Mouse (Mus musculus): Measurements from ENCODE around the gene Ptpn5. TPM values are rescaled to one million over a fixed set of nuclear protein-coding genes. Genes with fewer than 3 reads are reported as not detected.

The Ptpn5 gene
- polyA plus RNA-seq, 1 experiment, result 2.2 TPM

- Histone ChIP-seq H3K4me3 (ENCODE audit: control insufficient read depth, insufficient read depth, low read length) (peak within 1 kb of the TSS; percentile 58), H3K36me3 (ENCODE audit: control insufficient read depth, insufficient read depth, low read length) (no peaks in the 10 kb centered on the region), H3K27ac (ENCODE audit: control insufficient read depth, insufficient read depth, low read length) (peak within 1 kb of the TSS; percentile 57), H3K27me3 (ENCODE audit: control insufficient read depth, insufficient read depth, low read length) (no peaks in the 10 kb centered on the region), H3K4me1 (replicated peaks; ENCODE audit: control insufficient read depth, insufficient read depth, low read length) (peaks cover 9% of the 10 kb centered on the region)
- peak; percentile 98 for DNase-seq
- WGBS, result under 1% methylated on average over 33 of the region's 33 CpGs
- TF ChIP-seq CTCF (IDR thresholded peaks at IDR 0.05; ENCODE audit: borderline replicate concordance, control insufficient read depth, extremely low read depth, insufficient read depth, low read length, poor library complexity) (no peak), POLR2A (IDR thresholded peaks at IDR 0.05; ENCODE audit: control insufficient read depth, extremely low read depth, insufficient read depth, low read length, poor library complexity) (peak; percentile 67; the same call in 1 of the 2 replicates)
These were observed 83.1 kb downstream of the Ptpn5 start, which contains the start of gene Tmem86a for GRCm38 (mm10) chr7:47050366-47050765. TSS of gene Tmem86a (plus strand) at chr7:47050601.

GRCm38 (mm10) chr7:47042823-47043490, 90.5 kb downstream of the Ptpn5 start:
- 79% methylated on average over 6 of the region's 6 CpGs for WGBS
- TF ChIP-seq POLR2A (IDR thresholded peaks at IDR 0.05; ENCODE audit: control insufficient read depth, extremely low read depth, insufficient read depth, low read length, poor library complexity) (no peak), CTCF (IDR thresholded peaks at IDR 0.05; ENCODE audit: borderline replicate concordance, control insufficient read depth, extremely low read depth, insufficient read depth, low read length, poor library complexity) (no peak)
- H3K27me3 ChIP-seq (ENCODE audit: control insufficient read depth, insufficient read depth, low read length), result no peaks in the 10 kb centered on the region
- no peak for DNase-seq
- H3K36me3 ChIP-seq (ENCODE audit: control insufficient read depth, insufficient read depth, low read length), result no peaks in the 10 kb centered on the region
- no peak overlapping the region for H3K27ac ChIP-seq (ENCODE audit: control insufficient read depth, insufficient read depth, low read length)
- H3K4me3 ChIP-seq (ENCODE audit: control insufficient read depth, insufficient read depth, low read length), result no peak overlapping the region
- H3K4me1 ChIP-seq (replicated peaks; ENCODE audit: control insufficient read depth, insufficient read depth, low read length), result no peaks in the 10 kb centered on the region

GRCm38 (mm10) chr7:47042121-47042520, 91.4 kb downstream of the Ptpn5 start:
- Histone ChIP-seq H3K4me3 (ENCODE audit: control insufficient read depth, insufficient read depth, low read length) (no peak overlapping the region), H3K27me3 (ENCODE audit: control insufficient read depth, insufficient read depth, low read length) (no peaks in the 10 kb centered on the region), H3K36me3 (ENCODE audit: control insufficient read depth, insufficient read depth, low read length) (no peaks in the 10 kb centered on the region), H3K4me1 (replicated peaks; ENCODE audit: control insufficient read depth, insufficient read depth, low read length) (no peaks in the 10 kb centered on the region), H3K27ac (ENCODE audit: control insufficient read depth, insufficient read depth, low read length) (no peak overlapping the region)
- WGBS, result 97% methylated on average over 4 of the region's 4 CpGs
- TF ChIP-seq POLR2A (IDR thresholded peaks at IDR 0.05; ENCODE audit: control insufficient read depth, extremely low read depth, insufficient read depth, low read length, poor library complexity) (no peak), CTCF (IDR thresholded peaks at IDR 0.05; ENCODE audit: borderline replicate concordance, control insufficient read depth, extremely low read depth, insufficient read depth, low read length, poor library complexity) (no peak)
- no peak for DNase-seq

GRCm38 (mm10) chr7:47041706-47042105, 91.8 kb downstream of the Ptpn5 start:
- no peaks in the 10 kb centered on the region for H3K36me3 ChIP-seq (ENCODE audit: control insufficient read depth, insufficient read depth, low read length)
- H3K27me3 ChIP-seq (ENCODE audit: control insufficient read depth, insufficient read depth, low read length), result no peaks in the 10 kb centered on the region
- H3K4me1 ChIP-seq (replicated peaks; ENCODE audit: control insufficient read depth, insufficient read depth, low read length), result no peaks in the 10 kb centered on the region
- TF ChIP-seq CTCF (IDR thresholded peaks at IDR 0.05; ENCODE audit: borderline replicate concordance, control insufficient read depth, extremely low read depth, insufficient read depth, low read length, poor library complexity), result no peak
- TF ChIP-seq POLR2A (IDR thresholded peaks at IDR 0.05; ENCODE audit: control insufficient read depth, extremely low read depth, insufficient read depth, low read length, poor library complexity), result no peak
- H3K27ac ChIP-seq (ENCODE audit: control insufficient read depth, insufficient read depth, low read length), result no peak overlapping the region
- no peak overlapping the region for H3K4me3 ChIP-seq (ENCODE audit: control insufficient read depth, insufficient read depth, low read length)
- no peak for DNase-seq
- WGBS, result 95% methylated on average over 3 of the region's 3 CpGs

- TF ChIP-seq CTCF (IDR thresholded peaks at IDR 0.05; ENCODE audit: borderline replicate concordance, control insufficient read depth, extremely low read depth, insufficient read depth, low read length, poor library complexity), result no peak
- TF ChIP-seq POLR2A (IDR thresholded peaks at IDR 0.05; ENCODE audit: control insufficient read depth, extremely low read depth, insufficient read depth, low read length, poor library complexity), result no peak
- Histone ChIP-seq H3K4me1 (replicated peaks; ENCODE audit: control insufficient read depth, insufficient read depth, low read length) (no peaks in the 10 kb centered on the region), H3K27me3 (ENCODE audit: control insufficient read depth, insufficient read depth, low read length) (no peaks in the 10 kb centered on the region), H3K27ac (ENCODE audit: control insufficient read depth, insufficient read depth, low read length) (no peak overlapping the region), H3K36me3 (ENCODE audit: control insufficient read depth, insufficient read depth, low read length) (no peaks in the 10 kb centered on the region), H3K4me3 (ENCODE audit: control insufficient read depth, insufficient read depth, low read length) (no peak overlapping the region)
- DNase-seq, result no peak
- 84% methylated on average over 8 of the region's 8 CpGs for WGBS
These were observed 98.1 kb downstream of the Ptpn5 start for GRCm38 (mm10) chr7:47035426-47035825.

GRCm38 (mm10) chr7:47034785-47035384, 98.6 kb downstream of the Ptpn5 start:
- no peaks in the 10 kb centered on the region for H3K36me3 ChIP-seq (ENCODE audit: control insufficient read depth, insufficient read depth, low read length)
- DNase-seq, result no peak
- H3K27me3 ChIP-seq (ENCODE audit: control insufficient read depth, insufficient read depth, low read length), result no peaks in the 10 kb centered on the region
- H3K4me1 ChIP-seq (replicated peaks; ENCODE audit: control insufficient read depth, insufficient read depth, low read length), result no peaks in the 10 kb centered on the region
- no peak overlapping the region for H3K4me3 ChIP-seq (ENCODE audit: control insufficient read depth, insufficient read depth, low read length)
- 91% methylated on average over 4 of the region's 4 CpGs for WGBS
- no peak for TF ChIP-seq CTCF (IDR thresholded peaks at IDR 0.05; ENCODE audit: borderline replicate concordance, control insufficient read depth, extremely low read depth, insufficient read depth, low read length, poor library complexity)
- TF ChIP-seq POLR2A (IDR thresholded peaks at IDR 0.05; ENCODE audit: control insufficient read depth, extremely low read depth, insufficient read depth, low read length, poor library complexity), result no peak
- H3K27ac ChIP-seq (ENCODE audit: control insufficient read depth, insufficient read depth, low read length), result no peak overlapping the region
